Mouse (Mus musculus) ES-E14 (cell line): Measurements from ENCODE around the gene Plxdc2. TPM values are rescaled to one million over a fixed set of nuclear protein-coding genes. Genes with fewer than 3 reads are reported as not detected.

ENCODE experiments used
- DNase-seq: peaks from one replicate; pipeline ENCODE4 v3.0.0-alpha.2; 2013; ENCODE audit warnings: low read depth, low spot score
- H3K27ac ChIP-seq: 2 replicates; pipeline ENCODE4 v1.5.1; 2012; ENCODE audit warnings: low read depth, mild to moderate bottlenecking, low read length, moderate library complexity, mixed read lengths; ENCODE audit not compliant: poor library complexity, insufficient read depth, severe bottlenecking
- H3K36me3 ChIP-seq: 2 replicates; pipeline ENCODE4 v1.6.1; 2012; ENCODE audit warnings: mild to moderate bottlenecking, low read length, moderate library complexity, mixed read lengths; ENCODE audit not compliant: control insufficient read depth, poor library complexity, insufficient read depth, severe bottlenecking
- H3K4me1 ChIP-seq, 2 experiments: fragments of 150-350 bp in 1 of 2; sonication (generic) in 1 of 2; 2 replicates each; pipeline ENCODE4 v1.6.1; 2012; ENCODE audit warnings: low read length in 2 of 2, mild to moderate bottlenecking in 1 of 2, mixed read lengths in 1 of 2; ENCODE audit not compliant: control insufficient read depth in 2 of 2, insufficient read depth in 2 of 2, poor library complexity in 1 of 2
- H3K4me3 ChIP-seq, 2 experiments: fragments of 150-350 bp in 1 of 2; sonication (generic) in 1 of 2; 2 replicates each; pipeline ENCODE4 v1.5.1; 2012; ENCODE audit warnings: low read length in 2 of 2, low read depth in 1 of 2, mild to moderate bottlenecking in 1 of 2, mixed read lengths in 1 of 2; ENCODE audit not compliant: insufficient read depth in 1 of 2, poor library complexity in 1 of 2, severe bottlenecking in 1 of 2
- H3K9ac ChIP-seq: 2 replicates; pipeline ENCODE4 v1.6.1; 2012; ENCODE audit warnings: low read depth, mild to moderate bottlenecking, low read length, mixed read lengths; ENCODE audit not compliant: poor library complexity, insufficient read depth, severe bottlenecking
- H3K9me3 ChIP-seq: fragments of 150-350 bp; sonication (generic); 2 replicates; pipeline ENCODE4 v1.6.1; 2012; ENCODE audit warnings: low read depth, mild to moderate bottlenecking, low read length; ENCODE audit not compliant: control insufficient read depth, insufficient read depth
- CHD2 ChIP-seq: IDR thresholded peaks from 2 replicates; pipeline ENCODE4 v1.6.1; 2014; ENCODE audit warnings: mild to moderate bottlenecking, low read depth, low read length, inconsistent platforms
- HCFC1 ChIP-seq: IDR thresholded peaks from 2 replicates; pipeline ENCODE4 v1.6.1; 2012; ENCODE audit warnings: low read length, inconsistent platforms, borderline replicate concordance; ENCODE audit not compliant: insufficient read depth
- MAFK ChIP-seq: IDR thresholded peaks from 2 replicates; pipeline ENCODE4 v1.6.1; 2014; ENCODE audit warnings: mild to moderate bottlenecking, low read depth, low read length, inconsistent platforms; ENCODE audit not compliant: insufficient read depth
- ZC3H11A ChIP-seq: IDR thresholded peaks from 2 replicates; pipeline ENCODE4 v1.6.1; 2012; ENCODE audit warnings: low read depth, mild to moderate bottlenecking, inconsistent platforms, low read length, borderline replicate concordance
- ZNF384 ChIP-seq: IDR thresholded peaks from 2 replicates; pipeline ENCODE4 v1.6.1; 2012; ENCODE audit warnings: low read depth, low read length, inconsistent platforms
- in situ Hi-C, 2 experiments: fragments of 600-800 bp; cut with MboI; formaldehyde crosslinking; loops; one replicate each; pipeline ENCODE4 v1.15.1; 2025; ENCODE audit warnings: low sequenced_read_pairs in 2 of 2, inconsistent platforms in 1 of 2; ENCODE audit not compliant: unreplicated experiment in 2 of 2
- total RNA-seq: library from RNA; depleted of rRNA; stranded (reverse); fragments of 300-350 nt; gene quantifications from 2 replicates; pipeline ENCODE4 v1.2.3, GENCODE M21; 2012

The Plxdc2 gene
- total RNA-seq, 1 experiment = 11.7 TPM

- no peak for DNase-seq
- no peak overlapping the region for H3K9ac ChIP-seq
- in situ Hi-C loops = no loop called here
- no peak overlapping the region for H3K4me3 ChIP-seq
- H3K4me1 ChIP-seq = no peaks in the 10 kb centered on the region
- H3K27ac ChIP-seq = no peak overlapping the region
- no peaks in the 10 kb centered on the region for H3K36me3 ChIP-seq
- TF ChIP-seq CHD2 = no peak
- no peaks in the 10 kb centered on the region for H3K9me3 ChIP-seq
Measured at GRCm38 (mm10) chr2:16545207-16545606, 189.1 kb downstream of the Plxdc2 start.

GRCm38 (mm10) chr2:16559287-16559686 is 203.2 kb downstream of the Plxdc2 start:
- H3K4me1 ChIP-seq = no peaks in the 10 kb centered on the region
- TF ChIP-seq HCFC1 = no peak
- TF ChIP-seq CHD2 = no peak
- no peak for TF ChIP-seq MAFK
- TF ChIP-seq ZC3H11A = no peak
- no peak for TF ChIP-seq ZNF384
- no peak overlapping the region for H3K4me3 ChIP-seq
- H3K9me3 ChIP-seq = no peaks in the 10 kb centered on the region
- no peak overlapping the region for H3K27ac ChIP-seq
- no peaks in the 10 kb centered on the region for H3K36me3 ChIP-seq
- in situ Hi-C loops = no loop called here
- DNase-seq = no peak
- no peak overlapping the region for H3K9ac ChIP-seq

DNA sequence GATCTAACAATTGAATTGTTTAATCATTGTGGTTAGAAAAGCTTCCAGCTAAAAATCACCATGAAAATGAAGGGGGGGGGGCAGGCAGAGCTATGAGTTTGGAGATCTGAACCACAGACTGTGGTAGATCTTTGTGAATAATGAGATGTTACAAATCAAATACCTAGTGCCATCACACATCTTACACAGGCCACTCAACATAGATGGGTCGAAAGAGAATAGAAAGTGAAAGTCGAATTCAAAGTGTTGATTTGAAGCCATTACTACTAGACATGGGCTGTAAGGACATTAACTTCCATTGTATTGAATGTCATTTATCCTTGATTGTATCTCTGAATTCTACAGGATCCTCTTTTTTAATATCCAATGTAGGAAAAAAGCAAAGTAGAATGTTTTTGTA is 212.2 kb downstream of the Plxdc2 start:
- H3K4me3 ChIP-seq = no peak overlapping the region
- TF ChIP-seq MAFK = no peak
- TF ChIP-seq ZNF384 = no peak
- no peak for TF ChIP-seq HCFC1
- TF ChIP-seq CHD2 = no peak
- TF ChIP-seq ZC3H11A = no peak
- H3K36me3 ChIP-seq = no peaks in the 10 kb centered on the region
- no peaks in the 10 kb centered on the region for H3K9me3 ChIP-seq
- no peak overlapping the region for H3K9ac ChIP-seq
- in situ Hi-C loops = no loop called here
- no peaks in the 10 kb centered on the region for H3K4me1 ChIP-seq
- H3K27ac ChIP-seq = no peak overlapping the region
- DNase-seq = no peak

DNA sequence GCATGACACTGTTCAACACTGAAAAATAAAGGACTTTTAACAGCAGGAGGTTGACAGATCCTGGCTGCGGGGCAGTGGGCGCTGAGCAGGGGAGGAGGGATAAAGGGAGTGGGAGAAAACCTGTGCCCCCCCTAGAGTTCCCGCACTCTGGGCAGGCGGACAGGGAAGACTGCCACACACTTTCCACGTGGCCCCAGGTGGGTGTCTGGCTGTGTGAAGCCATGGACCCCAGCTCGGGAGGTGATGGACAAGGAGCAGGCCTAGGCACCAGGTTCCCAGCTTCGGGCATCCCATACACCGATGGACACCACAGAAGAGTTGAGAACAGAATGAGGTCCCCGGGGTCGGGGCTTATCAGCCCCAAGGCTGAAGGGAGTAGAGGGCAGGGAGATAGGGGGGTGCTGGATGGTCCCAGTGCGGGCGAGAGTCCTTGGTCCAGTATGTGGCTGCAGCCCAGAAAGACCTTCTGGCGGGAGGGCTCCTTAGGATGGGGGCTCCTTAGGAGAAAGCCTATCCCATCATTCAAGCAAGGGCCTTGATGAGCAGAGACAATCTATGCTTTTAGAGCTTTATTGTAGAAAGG is 215.2 kb downstream of the Plxdc2 start:
- DNase-seq = no peak
- Histone ChIP-seq H3K4me1 (no peaks in the 10 kb centered on the region), H3K27ac (no peak overlapping the region), H3K9ac (no peak overlapping the region), H3K9me3 (no peaks in the 10 kb centered on the region), H3K4me3 (no peak overlapping the region), H3K36me3 (no peaks in the 10 kb centered on the region)
- in situ Hi-C loops = no loop called here
- TF ChIP-seq MAFK = no peak
- TF ChIP-seq CHD2 = no peak
- no peak for TF ChIP-seq ZC3H11A
- no peak for TF ChIP-seq HCFC1
- no peak for TF ChIP-seq ZNF384

DNA sequence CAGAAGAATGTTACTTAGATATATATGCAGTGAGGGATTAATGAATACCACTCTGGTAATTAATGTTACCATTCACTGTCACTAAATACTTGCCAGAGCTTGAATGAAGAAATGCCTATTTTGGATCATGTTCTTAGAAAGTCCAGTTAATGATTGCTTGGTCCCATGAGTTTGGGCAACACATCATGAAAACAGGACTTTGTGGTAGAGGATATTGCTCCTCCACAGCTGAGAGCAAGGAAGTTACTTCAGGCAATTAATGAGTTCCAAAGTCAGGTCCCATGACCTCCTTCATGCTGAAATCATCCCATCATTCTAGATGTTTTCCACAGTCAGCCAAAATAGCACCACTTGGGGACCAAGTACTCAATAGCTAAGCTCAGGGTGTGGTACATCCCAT is 220.5 kb downstream of the Plxdc2 start:
- in situ Hi-C loops = no loop called here
- TF ChIP-seq ZNF384 = no peak
- no peak for TF ChIP-seq ZC3H11A
- TF ChIP-seq MAFK = no peak
- no peak for TF ChIP-seq CHD2
- Histone ChIP-seq H3K27ac (no peak overlapping the region), H3K4me1 (no peaks in the 10 kb centered on the region), H3K4me3 (no peak overlapping the region), H3K9ac (no peak overlapping the region), H3K36me3 (no peaks in the 10 kb centered on the region), H3K9me3 (no peaks in the 10 kb centered on the region)
- no peak for DNase-seq
